Mouse (Mus musculus) embryo, embryonic 10 days (tissue): ENCODE data around the gene Olfr722.
A peak's percentile ranks its signal among the peaks of the same experiment; 100 is the strongest.
"Not testable (repeated sequence)": the region's sequence is repeated elsewhere in the genome, so short reads cannot be mapped to it uniquely, and the experiment has no call there.

ENCODE experiments used
- DNase-seq: peaks from one replicate; pipeline ENCODE4 v3.0.0-alpha.2; 2015; ENCODE audit warnings: low spot score

The Olfr722 gene

GRCm38 (mm10) chr14:49901899-49902298, at the start of gene Olfr722:
Gene Olfr722, minus strand, starts transcription at chr14:49901999.
- no peak for DNase-seq

- DNase-seq: not testable (repeated sequence)
Measured at GRCm38 (mm10) chr14:49931687-49932086, 29.9 kb upstream of the Olfr722 start, which contains the start of gene Olfr723. Gene Olfr723, minus strand, starts transcription at chr14:49931787.

- peak; percentile 48 for DNase-seq
Measured at GRCm38 (mm10) chr14:49860387-49860786, 41.4 kb downstream of the Olfr722 start.
